Mouse (Mus musculus) hindbrain, embryonic 10.5 days (tissue): ENCODE data around the gene Vamp3. TPM values are rescaled to one million over a fixed set of nuclear protein-coding genes. Genes with fewer than 3 reads are reported as not detected.
"Not testable (repeated sequence)": the region's sequence is repeated elsewhere in the genome, so short reads cannot be mapped to it uniquely, and the experiment has no call there.

Experiments used
- DNase-seq: peaks from one replicate; pipeline ENCODE4 v3.0.0-alpha.2; 2017; ENCODE audit warnings: low spot score
- H3K27ac ChIP-seq: fragments of 300-500 bp; sonication (generic); 2 replicates; pipeline ENCODE4 v1.5.1; 2016; ENCODE audit warnings: mild to moderate bottlenecking, moderate library complexity
- H3K27me3 ChIP-seq: fragments of 300-500 bp; sonication (generic); 2 replicates; pipeline ENCODE4 v1.6.1; 2016; ENCODE audit warnings: mild to moderate bottlenecking; ENCODE audit not compliant: poor library complexity, insufficient read depth, severe bottlenecking
- H3K36me3 ChIP-seq: fragments of 300-500 bp; sonication (generic); 2 replicates; pipeline ENCODE4 v1.6.1; 2016; ENCODE audit warnings: mild to moderate bottlenecking, moderate library complexity
- H3K4me1 ChIP-seq: fragments of 300-500 bp; sonication (generic); replicated peaks from 2 replicates; pipeline ENCODE4 v1.6.1; 2016; ENCODE audit warnings: mild to moderate bottlenecking
- H3K4me3 ChIP-seq: fragments of 300-500 bp; sonication (generic); 2 replicates; pipeline ENCODE4 v1.5.1; 2016; ENCODE audit warnings: mild to moderate bottlenecking, moderate library complexity
- H3K9me3 ChIP-seq: fragments of 300-500 bp; sonication (generic); 2 replicates; pipeline ENCODE4 v1.6.1; 2016; ENCODE audit warnings: mild to moderate bottlenecking, moderate library complexity
- WGBS: fragments of 180-500 bp; shearing (Covaris S2); methylation state at CpG from one replicate; pipeline ENCODE4 v1.1.7; 2016; 5-methylcytosine and 5-hydroxymethylcytosine counted together
- polyA plus RNA-seq: library from polyadenylated mRNA; unstranded; fragments of >200 nt; fragmentation: Nextera tagmentation; extraction: Ambion mirVana; gene quantifications from 2 replicates; pipeline ENCODE4 v1.2.1, GENCODE M21; 2016

Vamp3 gene
- polyA plus RNA-seq, 1 experiment from 2014 or later, result 105 TPM

GRCm38 (mm10) chr4:151041506-151041905 is 16.3 kb downstream of the Vamp3 start:
- no peak overlapping the region for H3K27ac ChIP-seq
- H3K9me3 ChIP-seq, result no peaks in the 10 kb centered on the region
- peaks cover 23% of the 10 kb centered on the region for H3K4me1 ChIP-seq
- H3K36me3 ChIP-seq, result peaks cover 1% of the 10 kb centered on the region
- H3K27me3 ChIP-seq, result peaks cover 11% of the 10 kb centered on the region
- no peak overlapping the region for H3K4me3 ChIP-seq
- 89% methylated on average over 5 of the region's 5 CpGs for WGBS
- no peak for DNase-seq

GRCm38 (mm10) chr4:151037800-151038199 is 20.0 kb downstream of the Vamp3 start:
- 93% methylated on average over 11 of the region's 11 CpGs for WGBS
- no peaks in the 10 kb centered on the region for H3K4me1 ChIP-seq

GRCm38 (mm10) chr4:151036521-151036920 is 21.2 kb downstream of the Vamp3 start:
- no peak for DNase-seq
- no peak overlapping the region for H3K4me3 ChIP-seq
- 85% methylated on average over 7 of the region's 7 CpGs for WGBS
- H3K9me3 ChIP-seq, result no peaks in the 10 kb centered on the region
- no peak overlapping the region for H3K27ac ChIP-seq
- no peaks in the 10 kb centered on the region for H3K4me1 ChIP-seq
- no peaks in the 10 kb centered on the region for H3K27me3 ChIP-seq
- no peaks in the 10 kb centered on the region; the same call in 1 of the 2 replicates for H3K36me3 ChIP-seq

More at GRCm38 (mm10) chr4:151037800-151038199, 20.0 kb downstream of the Vamp3 start:
- H3K27ac ChIP-seq, result no peak overlapping the region
- H3K4me3 ChIP-seq, result no peak overlapping the region
- H3K9me3 ChIP-seq, result no peaks in the 10 kb centered on the region
- H3K36me3 ChIP-seq, result no peaks in the 10 kb centered on the region; the same call in 1 of the 2 replicates
- no peak for DNase-seq
- peaks cover 4% of the 10 kb centered on the region for H3K27me3 ChIP-seq

- WGBS, result 59% methylated on average over 6 of the region's 6 CpGs
- DNase-seq, result peak; percentile 38
- Histone ChIP-seq H3K36me3 (peaks cover 10% of the 10 kb centered on the region; the same call in 1 of the 2 replicates), H3K27me3 (no peaks in the 10 kb centered on the region), H3K27ac (no peak overlapping the region), H3K4me3 (no peak overlapping the region), H3K9me3 (no peaks in the 10 kb centered on the region), H3K4me1 (no peaks in the 10 kb centered on the region; the same call in 1 of the 2 replicates)
Observed at GRCm38 (mm10) chr4:151027001-151027400, 30.8 kb downstream of the Vamp3 start.

GRCm38 (mm10) chr4:151024152-151024551 is 33.6 kb downstream of the Vamp3 start:
- no peak overlapping the region for H3K27ac ChIP-seq
- 90% methylated on average over 9 of the region's 9 CpGs for WGBS
- H3K4me3 ChIP-seq, result no peak overlapping the region
- DNase-seq, result no peak
- no peaks in the 10 kb centered on the region for H3K9me3 ChIP-seq
- H3K27me3 ChIP-seq, result no peaks in the 10 kb centered on the region
- peaks cover 10% of the 10 kb centered on the region; the same call in 1 of the 2 replicates for H3K36me3 ChIP-seq
- H3K4me1 ChIP-seq, result no peaks in the 10 kb centered on the region; the same call in 1 of the 2 replicates

- H3K4me1 ChIP-seq, H3K4me3 ChIP-seq, H3K9me3 ChIP-seq, H3K27ac ChIP-seq, DNase-seq, H3K27me3 ChIP-seq: not testable (repeated sequence)
- H3K36me3 ChIP-seq, result peaks cover 24% of the 10 kb centered on the region
- 94% methylated on average over 1 of the region's 1 CpGs for WGBS
Observed at GRCm38 (mm10) chr4:151017356-151017755, 40.4 kb downstream of the Vamp3 start.

- H3K27me3 ChIP-seq, result no peaks in the 10 kb centered on the region
- 86% methylated on average over 10 of the region's 10 CpGs for WGBS
- H3K4me3 ChIP-seq, result no peak overlapping the region
- DNase-seq, result no peak
- no peaks in the 10 kb centered on the region for H3K9me3 ChIP-seq
- no peak overlapping the region for H3K27ac ChIP-seq
- H3K36me3 ChIP-seq, result peaks cover 22% of the 10 kb centered on the region
- peaks cover 7% of the 10 kb centered on the region; the same call in 1 of the 2 replicates for H3K4me1 ChIP-seq
Observed at GRCm38 (mm10) chr4:151015946-151016345, 41.8 kb downstream of the Vamp3 start.

GRCm38 (mm10) chr4:151010316-151010715 is 47.4 kb downstream of the Vamp3 start:
- no peak overlapping the region for H3K4me3 ChIP-seq
- WGBS, result 87% methylated on average over 7 of the region's 7 CpGs
- no peak overlapping the region for H3K27ac ChIP-seq
- H3K9me3 ChIP-seq, result no peaks in the 10 kb centered on the region
- DNase-seq, result no peak
- H3K36me3 ChIP-seq, result peaks cover 20% of the 10 kb centered on the region
- H3K4me1 ChIP-seq, result peaks cover 7% of the 10 kb centered on the region; the same call in 1 of the 2 replicates
- no peaks in the 10 kb centered on the region for H3K27me3 ChIP-seq

GRCm38 (mm10) chr4:151006945-151007344 is 50.8 kb downstream of the Vamp3 start:
- DNase-seq, result peak; percentile 40
- H3K4me1 ChIP-seq, result no peaks in the 10 kb centered on the region
- H3K36me3 ChIP-seq, result peaks cover 18% of the 10 kb centered on the region
- 54% methylated on average over 6 of the region's 6 CpGs for WGBS
- no peaks in the 10 kb centered on the region for H3K9me3 ChIP-seq
- H3K4me3 ChIP-seq, result no peak overlapping the region
- H3K27ac ChIP-seq, result no peak overlapping the region
- no peaks in the 10 kb centered on the region for H3K27me3 ChIP-seq

- Histone ChIP-seq H3K9me3 (no peaks in the 10 kb centered on the region), H3K4me1 (no peaks in the 10 kb centered on the region), H3K36me3 (peaks cover 18% of the 10 kb centered on the region), H3K4me3 (no peak overlapping the region), H3K27ac (no peak overlapping the region), H3K27me3 (no peaks in the 10 kb centered on the region)
- 94% methylated on average over 13 of the region's 13 CpGs for WGBS
- DNase-seq, result no peak
Observed at GRCm38 (mm10) chr4:151005656-151006318, 52.0 kb downstream of the Vamp3 start.

- Histone ChIP-seq H3K27me3 (no peaks in the 10 kb centered on the region), H3K9me3 (no peaks in the 10 kb centered on the region), H3K27ac (no peak overlapping the region), H3K4me3 (no peak overlapping the region), H3K36me3 (peaks cover 13% of the 10 kb centered on the region), H3K4me1 (0 out of 2 replicates have a peak, but pooled peaks cover 5% of the 10 kb centered on the region)
- WGBS, result 82% methylated on average over 13 of the region's 13 CpGs
- no peak for DNase-seq
Observed at GRCm38 (mm10) chr4:151001397-151001796, 56.4 kb downstream of the Vamp3 start.

- 95% methylated on average over 9 of the region's 9 CpGs for WGBS
- DNase-seq, result no peak
- Histone ChIP-seq H3K9me3 (no peaks in the 10 kb centered on the region), H3K4me3 (no peak overlapping the region), H3K4me1 (peaks cover 12% of the 10 kb centered on the region; the same call in 1 of the 2 replicates), H3K36me3 (no peaks in the 10 kb centered on the region), H3K27me3 (no peaks in the 10 kb centered on the region), H3K27ac (no peak overlapping the region)
Observed at GRCm38 (mm10) chr4:150998626-150999025, 59.1 kb downstream of the Vamp3 start.
